Mouse (Mus musculus) liver, embryonic 14.5 days (tissue): ENCODE results near the gene Slc35b1.

Experiments used
- CTCF ChIP-seq: IDR thresholded peaks from 2 replicates; pipeline ENCODE4 v1.5.1; 2016; ENCODE audit warnings: antibody characterized with exemption, low read depth, control low read depth
- EP300 ChIP-seq: IDR thresholded peaks from 2 replicates; pipeline ENCODE4 v1.6.1; 2016; ENCODE audit warnings: antibody characterized with exemption, low read depth

DNA sequence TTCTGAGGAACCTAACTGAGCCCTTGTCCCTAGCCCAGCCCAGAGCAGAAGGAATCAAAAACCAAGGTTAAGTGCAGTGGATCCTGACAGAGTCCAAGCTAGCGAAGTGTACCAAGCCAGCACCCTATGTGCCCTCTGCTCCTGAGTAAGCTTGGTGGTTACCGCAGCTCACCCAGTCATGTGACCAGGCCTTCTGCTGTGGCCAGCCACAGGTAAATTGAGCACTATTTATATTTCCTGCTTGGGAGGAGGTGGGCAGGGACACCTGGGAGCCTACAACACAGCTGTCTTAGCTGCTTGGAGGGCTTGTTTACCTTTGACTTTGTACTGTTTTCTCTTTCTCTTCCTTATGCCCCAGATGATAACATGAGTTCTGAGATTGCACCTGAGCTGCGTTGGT is 33.5 kb upstream of the Slc35b1 start:
- TF ChIP-seq CTCF (no peak), EP300 (no peak)
